Mouse (Mus musculus) gastrocnemius, postnatal 14 days (tissue): Measurements from ENCODE around the gene Gm5157. TPM values are rescaled to one million over a fixed set of nuclear protein-coding genes. Genes with fewer than 3 reads are reported as not detected.
"Not testable (repeated sequence)": the region's sequence is repeated elsewhere in the genome, so short reads cannot be mapped to it uniquely, and the experiment has no call there.

Experiments
- DNase-seq: peaks from one replicate; pipeline ENCODE4 v3.0.0; 2021; ENCODE audit warnings: mixed read lengths
- intact Hi-C: fragments of 180-260 bp; cut with DNase I; formaldehyde crosslinking; loops from one replicate; pipeline ENCODE4 v1.15.1; 2025; ENCODE audit warnings: low total_unique reads
- long read RNA-seq, 2 experiments: library from polyadenylated mRNA; stranded (forward); transcript quantifications; one replicate each; pipeline ENCODE4 v2.0.0; 2021
- total RNA-seq, 2 experiments: library from RNA; stranded (reverse); gene quantifications; 2 replicates each; pipeline ENCODE4 v1.2.3; 2021

Gm5157 gene
- total RNA-seq = not detected
- long read RNA-seq, experiment 1 = 0 reads
- long read RNA-seq, experiment 2 = 0 reads

GRCm38 (mm10) chr7:21190323-21190722 is at the start of gene Gm5157:
TSS of gene Gm5157 (minus strand) at chr7:21190423.
- DNase-seq, intact Hi-C loops: not testable (repeated sequence)

DNA sequence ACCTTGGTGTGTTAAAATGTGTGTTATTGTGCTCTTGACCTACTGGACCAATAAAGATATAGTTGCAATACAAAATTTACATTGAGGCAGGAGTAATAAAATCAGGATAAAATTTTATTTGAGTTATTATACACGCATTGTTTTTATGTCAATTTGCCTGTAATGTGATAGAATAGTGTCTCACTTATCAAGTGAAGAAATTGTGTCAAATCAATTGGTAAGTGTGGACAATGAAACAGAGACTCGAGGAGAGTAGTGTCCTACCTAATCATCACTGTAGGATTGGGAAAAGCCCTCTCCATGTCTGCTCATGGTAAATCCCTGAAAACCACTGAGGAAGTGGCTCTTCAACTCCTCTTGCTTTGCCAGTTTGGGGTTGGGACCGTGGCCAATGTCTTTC is 28.3 kb downstream of the Gm5157 start, which contains the start of gene Vmn1r123:
Vmn1r123 (plus strand) TSS at position 301 of the 400 bp plus-strand sequence.
- DNase-seq, intact Hi-C loops: not testable (repeated sequence)

Other genes starting within 250 kb of the Gm5157 start
- gene Vmn1r119, start 178.0 kb downstream of the Gm5157 start, total RNA-seq = not detected
- gene Vmn1r120, start 136.6 kb downstream of the Gm5157 start, total RNA-seq = not detected
- gene Vmn1r121, start 91.9 kb downstream of the Gm5157 start, total RNA-seq = not detected
- gene Vmn1r122, start 56.3 kb downstream of the Gm5157 start, total RNA-seq = not detected
- not detected for gene Vmn1r123, start 28.2 kb downstream of the Gm5157 start, total RNA-seq
- not detected for gene Vmn1r124, start 70.2 kb upstream of the Gm5157 start, total RNA-seq
- gene Vmn1r125, start 81.8 kb upstream of the Gm5157 start, total RNA-seq = not detected
- not detected for gene Vmn1r126, start 111.0 kb upstream of the Gm5157 start, total RNA-seq
- not detected for gene Vmn1r127, start 129.4 kb upstream of the Gm5157 start, total RNA-seq
- gene Vmn1r128, start 158.9 kb upstream of the Gm5157 start, total RNA-seq = not detected
- not detected for gene Vmn1r129, start 170.9 kb upstream of the Gm5157 start, total RNA-seq
- not detected for gene Gm6882, start 242.3 kb upstream of the Gm5157 start, total RNA-seq